Mouse (Mus musculus) small intestine, adult 10 weeks (tissue): Measurements from ENCODE around the gene Os9. TPM values are rescaled to one million over a fixed set of nuclear protein-coding genes. Genes with fewer than 3 reads are reported as not detected.

Source experiments
- polyA plus RNA-seq: library from polyadenylated mRNA; stranded (reverse); fragments of 350-450 nt; fragmentation: Illumina TruSeq; extraction: RNeasy Lipid Tissue Mini Kit (QIAGEN cat#74804); gene quantifications from one replicate; pipeline ENCODE4 v1.2.3, GENCODE M21; 2014; ENCODE audit warnings: low replicate concordance

Os9 gene
- polyA plus RNA-seq: 7.4 TPM

DNA sequence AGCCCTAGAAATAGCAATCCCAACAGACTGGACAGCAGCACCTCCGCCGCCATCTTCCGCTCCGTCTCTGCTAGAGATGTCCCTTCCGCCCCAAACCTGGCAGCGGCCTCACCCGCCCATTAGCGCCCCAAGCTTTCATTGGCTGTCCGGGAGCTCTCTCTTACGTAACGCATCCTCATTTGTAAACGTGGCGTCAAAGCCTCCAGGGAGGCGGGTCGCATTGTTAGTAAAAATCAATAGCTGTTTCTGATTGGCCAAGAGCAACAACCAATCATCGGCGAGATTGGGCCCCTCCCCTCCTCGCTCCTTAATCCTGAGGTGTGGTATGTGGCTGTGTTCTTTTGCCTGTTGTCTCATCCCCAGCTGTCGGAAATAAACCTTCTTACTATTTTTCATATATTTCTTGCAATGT lies at the start of gene Os9:
Os9 (minus strand) TSS at position 66 of the 412 bp plus-strand sequence.

DNA sequence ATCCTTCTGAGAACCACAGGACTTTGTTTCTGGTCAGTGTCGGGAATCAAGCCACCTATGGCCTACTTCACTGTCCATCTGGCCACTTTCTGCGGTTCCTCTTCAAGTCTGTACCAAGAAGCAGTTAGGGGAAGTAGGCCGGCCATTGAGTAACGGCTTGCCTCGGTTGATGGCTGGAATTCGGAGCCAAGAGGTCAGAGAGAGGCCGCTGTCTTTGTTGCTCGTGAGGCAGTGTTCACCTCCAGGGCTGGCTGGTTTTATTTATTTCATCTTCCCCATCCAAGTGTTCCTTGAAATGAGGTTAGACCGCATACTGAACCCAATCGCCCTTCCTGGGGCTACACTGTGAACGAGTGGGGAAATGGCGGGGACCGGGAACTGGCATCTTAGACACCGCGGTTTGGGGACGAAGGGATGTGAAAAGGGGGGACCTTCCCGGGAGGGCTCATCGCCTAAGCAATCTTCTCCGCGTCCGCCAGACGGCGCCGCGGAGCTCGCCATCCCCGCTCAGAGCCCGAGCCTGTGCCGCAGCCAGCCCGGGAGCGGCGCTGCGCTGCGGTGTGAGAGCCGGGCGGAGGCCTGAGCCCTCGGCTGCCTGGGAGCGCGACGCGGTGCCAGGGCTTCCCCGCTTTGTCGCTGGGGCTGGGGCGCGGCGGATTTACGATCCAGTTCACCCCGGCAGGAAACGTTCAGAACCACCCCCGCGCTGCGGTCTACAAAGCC lies 43.9 kb upstream of the Os9 start, which contains the start of gene B4galnt1:
B4galnt1 (plus strand) TSS at position 595 of the 723 bp plus-strand sequence.

GRCm38 (mm10) chr10:127075080-127075479 lies 45.9 kb downstream of the Os9 start, which contains the start of gene Agap2:
Gene Agap2 (plus strand): TSS chr10:127075284.

GRCm38 (mm10) chr10:127070190-127071121 lies 50.5 kb downstream of the Os9 start, which contains the start of gene Tspan31:
Gene Tspan31 (minus strand): TSS chr10:127070264.

GRCm38 (mm10) chr10:127063239-127063872 lies 57.6 kb downstream of the Os9 start, which contains the start of gene Cdk4:
Gene Cdk4 (plus strand): TSS chr10:127063534.

GRCm38 (mm10) chr10:127059968-127060916 lies 60.7 kb downstream of the Os9 start, which contains the start of gene March9:
Gene March9 (minus strand): TSS chr10:127060184.

GRCm38 (mm10) chr10:127047954-127048353 lies 73.0 kb downstream of the Os9 start, which contains the start of gene Cyp27b1:
Gene Cyp27b1 (plus strand): TSS chr10:127048250.

Other genes with a start within 250 kb of the Os9 start
- 2.1 TPM for gene Atp23, start 219.8 kb downstream of the Os9 start, polyA plus RNA-seq
- gene Ctdsp2, start 142.4 kb downstream of the Os9 start, polyA plus RNA-seq: 21.1 TPM
- gene Avil, start 120.4 kb downstream of the Os9 start, polyA plus RNA-seq: 0.33 TPM
- gene Tsfm, start 90.3 kb downstream of the Os9 start, polyA plus RNA-seq: 7.3 TPM
- gene Mettl1, start 79.7 kb downstream of the Os9 start, polyA plus RNA-seq: 1.5 TPM
- 0.56 TPM for gene Eef1akmt3, start 79.6 kb downstream of the Os9 start, polyA plus RNA-seq
- not detected for gene Cyp27b1, start 72.9 kb downstream of the Os9 start, polyA plus RNA-seq
- gene March9, start 60.9 kb downstream of the Os9 start, polyA plus RNA-seq: 0.45 TPM
- gene Cdk4, start 57.6 kb downstream of the Os9 start, polyA plus RNA-seq: 7.9 TPM
- gene Tspan31, start 50.9 kb downstream of the Os9 start, polyA plus RNA-seq: 40.0 TPM
- not detected for gene Agap2, start 45.8 kb downstream of the Os9 start, polyA plus RNA-seq
- 11.8 TPM for gene B4galnt1, start 44.1 kb upstream of the Os9 start, polyA plus RNA-seq
- not detected for gene Slc26a10, start 59.5 kb upstream of the Os9 start, polyA plus RNA-seq
- gene Arhgef25, start 69.0 kb upstream of the Os9 start, polyA plus RNA-seq: 3.9 TPM
- gene Dtx3, start 74.6 kb upstream of the Os9 start, polyA plus RNA-seq: 0.56 TPM
- 8.8 TPM for gene Pip4k2c, start 90.5 kb upstream of the Os9 start, polyA plus RNA-seq
- 1.0 TPM for gene Kif5a, start 142.2 kb upstream of the Os9 start, polyA plus RNA-seq
- gene Dctn2, start 145.2 kb upstream of the Os9 start, polyA plus RNA-seq: 15.2 TPM
- gene Mbd6, start 167.9 kb upstream of the Os9 start, polyA plus RNA-seq: 2.0 TPM
- gene Mars, start 190.7 kb upstream of the Os9 start, polyA plus RNA-seq: 7.2 TPM
- 1.1 TPM for gene Arhgap9, start 200.8 kb upstream of the Os9 start, polyA plus RNA-seq
- gene Gli1, start 220.8 kb upstream of the Os9 start, polyA plus RNA-seq: 0.11 TPM
- not detected for gene Inhbe, start 233.3 kb upstream of the Os9 start, polyA plus RNA-seq
- gene Inhbc, start 249.3 kb upstream of the Os9 start, polyA plus RNA-seq: not detected